Mouse (Mus musculus): Measurements from ENCODE around the gene Svop.

The Svop gene
- long read RNA-seq, experiment 1 = 0 reads
- long read RNA-seq, experiment 2, partial matches to known transcripts = 0 of 4 reads
- long read RNA-seq, experiment 2, other reads (novel, unspliced or antisense) = 3 of 4 reads

- intact Hi-C loops (cut with DNase I) = no loop called here
These were observed at the start of gene Svop for GRCm38 (mm10) chr5:114091057-114091807. Svop (minus strand) TSS chr5:114091570.

DNA sequence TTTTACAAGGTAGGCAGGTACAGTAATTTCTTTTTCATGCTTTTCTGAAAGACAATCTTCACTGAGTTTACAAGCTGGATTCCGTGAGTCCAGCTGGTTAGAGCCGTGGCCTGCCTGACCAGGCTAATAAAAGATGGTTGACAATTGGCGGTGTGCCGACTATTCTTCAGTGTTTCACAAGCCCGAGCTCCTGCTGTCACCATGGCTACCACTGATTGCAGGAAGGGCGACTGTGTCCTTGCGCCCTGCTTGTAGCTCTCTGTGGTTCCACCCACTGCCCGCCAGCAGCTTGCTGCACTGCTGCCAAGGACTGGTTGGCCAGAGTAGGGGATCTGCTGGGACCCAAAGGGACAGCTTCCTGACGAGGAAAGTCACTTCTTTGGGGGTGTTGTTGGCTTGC lies 47.8 kb upstream of the Svop start:
- intact Hi-C loops (cut with DNase I) = no loop called here

GRCm38 (mm10) chr5:114138277-114139164 lies 47.2 kb upstream of the Svop start:
- intact Hi-C loops (cut with DNase I) = no loop called here

GRCm38 (mm10) chr5:114137481-114138276 lies 46.3 kb upstream of the Svop start:
- intact Hi-C loops (cut with DNase I) = no loop called here

DNA sequence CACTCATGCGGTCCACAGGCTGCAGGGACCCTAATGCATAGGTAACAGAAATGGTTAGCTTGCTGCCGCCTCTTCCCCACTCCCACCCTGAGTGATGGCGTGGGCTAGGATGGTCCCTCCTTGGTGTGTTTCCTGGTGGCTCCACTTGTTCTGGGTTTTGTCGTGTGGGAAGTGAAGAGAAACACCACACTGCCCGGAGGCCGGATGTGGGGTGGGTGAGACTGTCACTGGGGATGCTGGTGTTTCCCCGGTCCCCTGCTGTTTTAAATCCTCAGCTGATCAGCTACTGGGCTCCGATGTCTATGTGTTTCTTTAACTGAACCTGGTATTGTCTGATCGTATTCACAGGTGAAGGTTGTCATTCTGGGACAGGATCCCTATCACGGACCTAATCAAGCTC lies 44.1 kb upstream of the Svop start:
- intact Hi-C loops (cut with DNase I) = no loop called here

- intact Hi-C loops (cut with DNase I) = no loop called here
These were observed 42.7 kb upstream of the Svop start for GRCm38 (mm10) chr5:114134091-114134534.

DNA sequence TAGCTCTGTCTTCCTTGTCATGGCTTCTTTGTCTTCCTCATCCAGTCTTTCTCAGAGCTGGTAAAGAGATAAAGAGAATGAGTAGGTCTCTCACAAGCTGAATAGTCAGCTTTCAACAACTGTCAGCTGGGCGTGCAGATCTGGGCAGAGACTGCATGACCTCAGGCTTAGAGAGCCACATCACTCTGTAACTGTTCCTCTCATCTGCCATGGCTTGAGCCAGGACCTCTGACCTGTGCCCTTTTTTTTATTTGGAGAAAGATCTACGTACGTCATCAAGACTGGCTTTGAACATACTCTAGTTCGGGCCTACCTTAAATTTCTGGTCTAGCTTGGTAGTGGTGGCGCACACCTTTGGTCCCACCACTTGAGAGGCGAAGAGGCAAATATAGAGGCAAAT lies 41.5 kb upstream of the Svop start:
- intact Hi-C loops (cut with DNase I) = no loop called here

GRCm38 (mm10) chr5:114131521-114131840 lies 40.1 kb upstream of the Svop start:
- intact Hi-C loops (cut with DNase I) = no loop called here

- intact Hi-C loops (cut with DNase I) = no loop called here
These were observed 39.5 kb upstream of the Svop start for GRCm38 (mm10) chr5:114130698-114131520.

- intact Hi-C loops (cut with DNase I) = no loop called here
These were observed 38.8 kb upstream of the Svop start, which contains the start of gene Ung for GRCm38 (mm10) chr5:114130211-114130605. Ung (plus strand) TSS chr5:114130386.

GRCm38 (mm10) chr5:114129550-114130210 lies 38.3 kb upstream of the Svop start:
- intact Hi-C loops (cut with DNase I) = loop anchor here (5.0 kb wide), 1 partner anchor 77 kb away; no protein-coding TSS in a partner anchor

GRCm38 (mm10) chr5:114127374-114128349 lies 36.3 kb upstream of the Svop start, which contains the start of gene Alkbh2:
Alkbh2 (minus strand) TSS chr5:114128218.
- intact Hi-C loops (cut with DNase I) = loop anchor here (5.0 kb wide), 1 partner anchor 75 kb away; no protein-coding TSS in a partner anchor

DNA sequence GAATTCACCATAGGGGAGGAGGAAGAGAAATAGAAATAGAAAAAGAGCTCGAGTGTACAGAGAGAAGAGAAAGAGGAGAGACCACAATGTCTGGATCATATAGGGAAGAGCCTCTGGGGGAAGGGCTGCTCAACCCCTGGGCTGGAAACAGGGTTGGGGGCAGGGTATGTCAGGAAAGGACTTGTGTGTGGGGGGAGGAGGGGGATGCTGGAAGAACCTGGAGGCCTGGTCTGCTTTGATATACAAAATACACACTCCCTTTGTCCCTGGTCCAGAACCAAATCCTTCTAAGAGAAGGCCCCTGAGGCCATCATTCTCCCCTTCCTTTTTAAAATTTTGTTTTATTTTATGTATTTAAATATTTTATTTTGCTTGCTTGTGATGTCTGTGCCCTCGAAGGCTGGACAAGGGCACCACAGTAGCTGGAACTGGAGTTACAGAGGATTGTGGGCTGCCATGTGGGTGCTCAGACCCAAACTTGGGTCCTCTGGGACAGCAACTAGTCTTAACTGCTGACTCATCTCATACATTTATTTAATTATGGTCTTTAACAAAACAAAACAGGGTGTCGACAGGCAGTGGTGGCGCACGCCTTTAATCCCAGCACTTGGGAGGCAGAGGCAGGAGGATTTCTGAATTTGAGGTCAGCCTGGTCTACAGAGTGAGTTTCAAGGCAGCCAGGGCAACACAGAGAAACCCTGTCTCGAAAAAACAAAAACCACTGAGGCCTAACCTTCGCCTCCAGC lies 35.3 kb upstream of the Svop start:
- intact Hi-C loops (cut with DNase I) = loop anchor here (5.0 kb wide), 1 partner anchor 74 kb away; no protein-coding TSS in a partner anchor

DNA sequence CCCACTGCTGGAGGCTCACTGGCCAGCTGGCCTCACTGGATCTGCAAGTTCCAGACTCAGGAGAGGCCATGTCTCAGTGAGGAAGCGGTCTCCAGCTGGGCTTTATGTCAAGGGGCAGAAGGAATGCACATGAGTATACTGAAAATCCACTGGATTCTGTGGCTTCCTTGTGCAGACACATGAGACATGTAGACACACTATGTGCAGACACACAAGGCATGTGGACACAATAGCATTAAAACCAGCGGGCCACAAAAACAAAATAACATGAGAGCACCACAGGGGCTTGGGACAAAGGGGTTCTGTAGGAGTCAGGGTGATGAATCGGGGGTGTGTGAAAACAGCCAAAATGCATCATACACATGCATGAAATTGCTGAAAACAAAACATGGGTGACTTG lies 34.6 kb upstream of the Svop start:
- intact Hi-C loops (cut with DNase I) = loop anchor here (5.0 kb wide), 1 partner anchor 74 kb away; no protein-coding TSS in a partner anchor

GRCm38 (mm10) chr5:114119806-114120205 lies 28.4 kb upstream of the Svop start:
- intact Hi-C loops (cut with DNase I) = no loop called here

DNA sequence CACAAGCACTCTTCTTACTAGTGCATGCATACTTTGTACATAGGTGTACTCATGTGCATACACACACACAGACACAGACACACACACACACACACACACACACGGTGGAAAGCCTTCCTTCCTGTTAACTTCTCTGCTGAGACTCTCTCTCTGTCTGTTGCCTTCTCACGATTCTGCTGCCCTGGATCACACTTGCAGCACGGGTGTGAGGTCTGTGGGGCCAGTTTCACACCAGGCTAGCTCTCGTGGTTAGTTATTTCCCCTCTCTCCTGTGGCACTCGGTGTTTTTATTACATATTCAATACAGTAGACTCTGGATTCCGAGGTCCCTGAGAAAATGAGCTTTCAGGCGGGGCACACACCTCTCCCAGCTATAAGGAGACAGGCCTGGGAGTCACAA lies 25.2 kb upstream of the Svop start:
- intact Hi-C loops (cut with DNase I) = no loop called here

- intact Hi-C loops (cut with DNase I) = no loop called here
These were observed 23.7 kb upstream of the Svop start for GRCm38 (mm10) chr5:114115030-114115429.

GRCm38 (mm10) chr5:114113334-114113733 lies 22.0 kb upstream of the Svop start:
- intact Hi-C loops (cut with DNase I) = no loop called here
